Mouse (Mus musculus): Measurements from ENCODE around the gene Insl6. TPM values are rescaled to one million over a fixed set of nuclear protein-coding genes. Genes with fewer than 3 reads are reported as not detected.

Gene Insl6
- not detected for polyA plus RNA-seq (2014; fragmentation: Illumina TruSeq; extraction: RNeasy Lipid Tissue Mini Kit (QIAGEN cat#74804); ENCODE audit: low read depth, low replicate concordance)

GRCm38 (mm10) chr19:29325053-29325851, at the start of gene Insl6:
Gene Insl6, minus strand, starts transcription at chr19:29325356.

DNA sequence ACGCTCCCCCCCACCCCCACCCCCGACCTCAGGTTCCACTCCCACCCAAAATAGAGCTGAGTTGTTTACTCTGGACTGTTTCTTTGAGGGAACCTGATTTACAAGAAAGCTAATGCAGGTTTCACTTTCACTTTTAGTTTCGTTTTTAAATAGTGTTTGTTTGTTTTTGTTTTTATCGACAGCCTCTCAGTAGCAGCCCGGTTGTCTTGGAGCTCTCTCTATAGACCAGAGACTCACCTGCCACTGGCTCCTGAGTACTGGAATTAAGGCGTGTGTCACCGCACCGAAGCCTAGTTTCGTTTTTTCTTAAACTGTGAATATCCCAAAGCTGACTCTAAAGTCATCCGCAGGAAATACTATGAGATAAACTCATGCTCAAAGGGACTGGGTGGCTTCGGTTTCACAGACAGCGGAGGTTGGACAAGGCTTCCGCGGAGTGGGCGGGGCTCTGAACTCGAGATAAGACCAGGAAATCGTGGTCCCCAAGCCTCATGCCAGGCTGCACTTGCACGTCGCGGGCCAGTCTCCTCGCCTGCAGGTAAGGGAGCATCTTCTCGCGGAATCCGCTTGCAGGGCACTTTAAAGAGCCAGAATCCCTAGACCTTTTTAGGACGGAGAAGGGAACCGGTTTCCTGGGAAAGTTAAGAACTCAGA, 41.9 kb upstream of the Insl6 start, which contains the start of the genes Plgrkt and Cd274:
Gene Plgrkt, minus strand, starts transcription at position 422 of the 654 bp plus-strand sequence.
Gene Cd274, plus strand, starts transcription at position 487 of the 654 bp plus-strand sequence.

GRCm38 (mm10) chr19:29334068-29334745, 9.1 kb upstream of the Insl6 start, which contains the start of gene Rln1:
Gene Rln1, minus strand, starts transcription at chr19:29334670.

Other genes starting within 250 kb of the Insl6 start
- gene Rcl1, start 224.0 kb downstream of the Insl6 start, polyA plus RNA-seq (2014; fragmentation: Illumina TruSeq; extraction: RNeasy Lipid Tissue Mini Kit (QIAGEN cat#74804); ENCODE audit: low read depth, low replicate concordance): 6.0 TPM
- 18.1 TPM for gene Jak2, start 73.5 kb downstream of the Insl6 start, polyA plus RNA-seq (2014; fragmentation: Illumina TruSeq; extraction: RNeasy Lipid Tissue Mini Kit (QIAGEN cat#74804); ENCODE audit: low read depth, low replicate concordance)
- not detected for gene Rln1, start 9.3 kb upstream of the Insl6 start, polyA plus RNA-seq (2014; fragmentation: Illumina TruSeq; extraction: RNeasy Lipid Tissue Mini Kit (QIAGEN cat#74804); ENCODE audit: low read depth, low replicate concordance)
- 59.4 TPM for gene Plgrkt, start 42.0 kb upstream of the Insl6 start, polyA plus RNA-seq (2014; fragmentation: Illumina TruSeq; extraction: RNeasy Lipid Tissue Mini Kit (QIAGEN cat#74804); ENCODE audit: low read depth, low replicate concordance)
- 5.7 TPM for gene Cd274, start 42.1 kb upstream of the Insl6 start, polyA plus RNA-seq (2014; fragmentation: Illumina TruSeq; extraction: RNeasy Lipid Tissue Mini Kit (QIAGEN cat#74804); ENCODE audit: low read depth, low replicate concordance)
- not detected for gene Pdcd1lg2, start 85.6 kb upstream of the Insl6 start, polyA plus RNA-seq (2014; fragmentation: Illumina TruSeq; extraction: RNeasy Lipid Tissue Mini Kit (QIAGEN cat#74804); ENCODE audit: low read depth, low replicate concordance)
- gene Ric1, start 196.9 kb upstream of the Insl6 start, polyA plus RNA-seq (2014; fragmentation: Illumina TruSeq; extraction: RNeasy Lipid Tissue Mini Kit (QIAGEN cat#74804); ENCODE audit: low read depth, low replicate concordance): 13.1 TPM

All from heart, adult 10 weeks (tissue).